ENCODE assay signal across 7 mouse cellular contexts in the genomic region with DNA sequence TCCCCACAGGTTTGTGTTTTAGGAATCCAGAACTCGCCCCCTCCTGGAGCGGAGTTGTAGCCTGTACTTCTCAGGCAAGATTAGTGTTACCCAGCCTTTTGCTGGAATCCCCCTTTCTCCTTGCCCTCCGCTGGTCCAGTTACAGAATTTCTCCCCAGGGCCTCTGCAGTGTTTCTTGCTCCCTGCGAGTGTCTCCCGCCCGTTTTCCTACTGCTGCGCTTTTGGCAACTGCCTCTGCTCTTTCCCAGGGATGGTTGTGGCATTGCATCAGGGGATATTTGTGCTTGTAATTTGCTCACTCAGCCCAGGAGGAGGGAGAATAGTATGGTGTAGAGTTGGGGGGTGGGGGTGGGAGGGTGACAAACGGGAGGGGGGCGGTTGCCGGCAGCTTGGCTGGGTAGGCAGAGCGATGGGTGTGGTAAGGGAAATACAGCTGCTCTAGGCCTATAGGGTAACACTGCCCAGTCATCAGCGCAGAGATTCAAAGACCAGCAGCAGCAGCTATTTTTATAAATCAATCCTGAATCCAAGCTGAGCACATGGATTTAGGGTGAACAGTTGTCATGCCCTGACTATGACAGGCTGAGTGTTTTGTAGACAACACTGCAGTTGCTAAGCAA. TPM values are rescaled to one million over a fixed set of nuclear protein-coding genes. Genes with fewer than 3 reads are reported as not detected.
DNase-seq lines count a peak whose midpoint lies in the region; ATAC-seq and TF ChIP-seq lines count a peak whose summit lies in the region.

No protein-coding gene starts in this region.

- in situ Hi-C loops in Patski (cut with MboI; ENCODE audit: low pct_unique_long_range_greater_than_20kb): no loop called here

- H3K4me2 ChIP-seq in hindbrain, embryonic 13.5 days: peak overlapping the region; percentile 84

- no peaks in the 10 kb centered on the region for H3K27me3 ChIP-seq in Patski
- H3K27me3 ChIP-seq in hindbrain, embryonic 13.5 days: no peaks in the 10 kb centered on the region

- intact Hi-C loops in left cerebral cortex, adult 2 months (cut with DNase I): loop anchor here (2.0 to 5.0 kb wide), 3 partner anchors 36 to 139 kb away; no protein-coding TSS in a partner anchor

- peaks cover 16% of the 10 kb centered on the region for H3K4me1 ChIP-seq in hindbrain, embryonic 13.5 days (replicated peaks)

- CTCF ChIA-PET in Patski (lab: Charles Lee): interaction anchor here (1.2 kb wide), 2 partner anchors 33 to 37 kb away, joined by 3 to 4 read pairs; no protein-coding TSS in a partner anchor

- peak overlapping the region; percentile 85 for H3K4me3 ChIP-seq in hindbrain, embryonic 13.5 days
- peak overlapping the region; percentile 77 for H3K4me3 ChIP-seq in left cerebral cortex, adult 2 months

- H3K36me3 ChIP-seq in hindbrain, embryonic 13.5 days: no peaks in the 10 kb centered on the region

- TF ChIP-seq CTCF in Patski (IDR thresholded peaks at IDR 0.05): no peak
- TF ChIP-seq CTCF in left cerebral cortex, adult 2 months (IDR thresholded peaks at IDR 0.05): no peak; the same call in none of the 2 replicates

- no peaks in the 10 kb centered on the region for H3K9me3 ChIP-seq in hindbrain, embryonic 13.5 days

- POLR2A ChIA-PET in Patski (lab: Charles Lee): interaction anchor here (0.6 kb wide), 1 partner anchor 340 kb away, joined by 4 read pairs; no protein-coding TSS in a partner anchor

- peak overlapping the region; percentile 93 for H3K9ac ChIP-seq in hindbrain, embryonic 13.5 days

- DNase-seq in Patski (ENCODE audit: low read depth, low spot score): peak; percentile 47
- DNase-seq in cerebellum, adult 8-10 months: peak; percentile 39
- DNase-seq in frontal cortex, postnatal 14 days (ENCODE audit: low spot score in 2 of 2): peak; percentile 34 to 43
- DNase-seq in left cerebral cortex, adult 2 months (ENCODE audit: extremely low spot score in 1 of 2, low spot score in 2 of 2): peak; percentile 38 to 39
- DNase-seq in lung, postnatal 4 days: peak; percentile 65 to 83
- DNase-seq in right cerebral cortex, postnatal 4 days: peak; percentile 28

- WGBS in hindbrain, embryonic 13.5 days: 3% methylated on average over 12 of the region's 12 CpGs

- ATAC-seq in Patski: peak; percentile 4
- ATAC-seq in hindbrain, embryonic 13.5 days (ENCODE audit: low FRiP score): no peak

- peak overlapping the region; percentile 94 for H3K27ac ChIP-seq in hindbrain, embryonic 13.5 days
- peak overlapping the region; percentile 95 for H3K27ac ChIP-seq in left cerebral cortex, adult 2 months

RNA-seq across cellular contexts. Expression of a gene that starts 1.6 kb away (rescaled TPM):
- polyA plus RNA-seq in Patski (2021): 143 TPM
- polyA plus RNA-seq in hindbrain, embryonic 13.5 days (2015; fragmentation: Nextera tagmentation; extraction: Ambion mirVana): 156 and 166 TPM in 2 replicates
- total RNA-seq in left cerebral cortex, adult 2 months (2021): 100 to 1,000 TPM; 365 to 381 TPM

RNA-seq across cellular contexts. Expression of a gene that starts 57.5 kb away (rescaled TPM):
- 16.3 TPM for polyA plus RNA-seq in Patski (2021)
- polyA plus RNA-seq in hindbrain, embryonic 13.5 days (2015; fragmentation: Nextera tagmentation; extraction: Ambion mirVana): 18.0 and 18.5 TPM in 2 replicates
- total RNA-seq in left cerebral cortex, adult 2 months (2021): 1 to 10 TPM; 5.5 to 6.9 TPM
